Mouse (Mus musculus) liver, postnatal 0 days (tissue): ENCODE results near the gene Gm19684. TPM values are rescaled to one million over a fixed set of nuclear protein-coding genes. Genes with fewer than 3 reads are reported as not detected.
"Not testable (repeated sequence)": the region's sequence is repeated elsewhere in the genome, so short reads cannot be mapped to it uniquely, and the experiment has no call there.

Experiments used
- ATAC-seq: fragments of 200-750 bp; cut with Nextera tagmentation; 2 replicates; pipeline ENCODE4 v1.8.0; 2017; ENCODE audit warnings: mild to moderate bottlenecking, moderate library complexity
- DNase-seq: peaks from one replicate; pipeline ENCODE4 v3.0.0-alpha.2; 2016
- H3K27ac ChIP-seq: fragments of 300-500 bp; sonication (generic); 2 replicates; pipeline ENCODE4 v1.5.1; 2014; ENCODE audit warnings: antibody characterized with exemption, moderate library complexity, mild to moderate bottlenecking, low read depth
- H3K27me3 ChIP-seq: fragments of 300-500 bp; sonication (generic); 2 replicates; pipeline ENCODE4 v1.6.1; 2014; ENCODE audit warnings: low read length, control low read depth, mixed read lengths; ENCODE audit not compliant: insufficient read depth
- H3K36me3 ChIP-seq: fragments of 300-500 bp; sonication (generic); replicated peaks from 2 replicates; pipeline ENCODE4 v1.6.1; 2014; ENCODE audit warnings: mild to moderate bottlenecking, control low read depth, low read length, moderate library complexity, mixed read lengths; ENCODE audit not compliant: insufficient read depth
- H3K4me1 ChIP-seq: fragments of 300-500 bp; sonication (generic); 2 replicates; pipeline ENCODE4 v1.6.1; 2014; ENCODE audit warnings: antibody characterized with exemption, mild to moderate bottlenecking, control low read depth; ENCODE audit not compliant: insufficient read depth
- H3K4me2 ChIP-seq: fragments of 300-500 bp; sonication (generic); 2 replicates; pipeline ENCODE4 v1.6.1; 2014; ENCODE audit warnings: low read depth, mild to moderate bottlenecking, low read length, moderate library complexity, mixed read lengths
- H3K4me3 ChIP-seq: fragments of 300-500 bp; sonication (generic); 2 replicates; pipeline ENCODE4 v1.5.1; 2014; ENCODE audit warnings: low read depth, low read length
- H3K9ac ChIP-seq: fragments of 300-500 bp; sonication (generic); replicated peaks from 2 replicates; pipeline ENCODE4 v1.6.1; 2014; ENCODE audit warnings: mild to moderate bottlenecking, moderate library complexity
- H3K9me3 ChIP-seq: fragments of 300-500 bp; sonication (generic); 2 replicates; pipeline ENCODE4 v1.6.1; 2016; ENCODE audit warnings: mild to moderate bottlenecking, control low read depth, low read length, mixed read lengths
- CTCF ChIP-seq: sonication (generic); IDR thresholded peaks from 2 replicates; pipeline ENCODE4 v1.5.1; 2016; ENCODE audit warnings: antibody characterized with exemption, low read depth
- EP300 ChIP-seq: IDR thresholded peaks from 2 replicates; pipeline ENCODE4 v1.6.1; 2016; ENCODE audit warnings: antibody characterized with exemption, low read depth, mild to moderate bottlenecking
- WGBS: fragments of 180-500 bp; shearing (Covaris S2); extraction: QIAGEN DNeasy Blood & Tissue Kit; methylation state at CpG from one replicate; pipeline ENCODE4 v1.1.7; 2014; ENCODE audit not compliant: insufficient replicate concordance; 5-methylcytosine and 5-hydroxymethylcytosine counted together
- polyA plus RNA-seq: library from polyadenylated mRNA; unstranded; fragments of >200 nt; fragmentation: Nextera tagmentation; extraction: Ambion mirVana; gene quantifications from 2 replicates; pipeline ENCODE4 v1.2.1, GENCODE M21; 2015

Gene Gm19684
- not detected in 2 replicates for polyA plus RNA-seq

DNA sequence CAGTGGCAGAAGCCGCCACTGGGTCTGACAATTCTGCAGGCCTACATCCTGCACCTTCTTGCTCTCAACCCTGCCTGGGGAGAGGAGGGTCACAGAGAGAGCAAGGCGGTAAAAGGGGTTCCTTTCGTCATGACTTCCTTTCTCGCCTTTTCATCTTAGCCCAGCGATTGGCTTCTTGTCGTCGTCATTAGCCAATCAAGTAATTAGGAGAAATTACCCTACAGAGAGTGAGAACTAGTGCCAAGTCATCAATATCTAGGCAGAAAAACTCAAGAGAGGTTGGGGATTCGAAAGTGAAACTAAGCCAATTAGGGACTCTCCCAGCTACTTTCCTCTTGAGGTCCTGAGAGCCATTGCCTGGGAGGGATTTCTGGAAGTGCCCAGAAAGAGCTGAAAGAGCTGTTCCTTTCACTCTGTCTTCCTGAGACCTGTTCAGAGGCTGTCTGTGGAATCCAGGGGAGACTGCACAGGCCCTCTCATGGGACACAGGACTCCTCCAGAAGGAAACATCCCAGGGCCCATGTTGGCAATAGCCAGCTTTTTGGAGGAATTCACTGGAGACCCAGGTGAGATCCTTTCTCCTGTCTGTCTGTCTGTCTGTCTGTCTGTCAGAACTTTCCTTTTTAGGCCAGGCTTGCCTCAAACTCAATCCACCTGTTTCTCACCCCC lies at the start of gene Gm19684:
Gm19684 (plus strand) TSS at position 327 of the 669 bp plus-strand sequence.
- H3K4me1 ChIP-seq, H3K36me3 ChIP-seq, H3K9ac ChIP-seq, H3K27me3 ChIP-seq, H3K9me3 ChIP-seq, H3K27ac ChIP-seq: not testable (repeated sequence)
- DNase-seq: peak; percentile 43
- WGBS: 3% methylated on average over 8 of the region's 8 CpGs
- Histone ChIP-seq H3K4me2 (peak within 1 kb of the TSS; percentile 49), H3K4me3 (peak within 1 kb of the TSS; percentile 28)
- ATAC-seq: peak; percentile 91

DNA sequence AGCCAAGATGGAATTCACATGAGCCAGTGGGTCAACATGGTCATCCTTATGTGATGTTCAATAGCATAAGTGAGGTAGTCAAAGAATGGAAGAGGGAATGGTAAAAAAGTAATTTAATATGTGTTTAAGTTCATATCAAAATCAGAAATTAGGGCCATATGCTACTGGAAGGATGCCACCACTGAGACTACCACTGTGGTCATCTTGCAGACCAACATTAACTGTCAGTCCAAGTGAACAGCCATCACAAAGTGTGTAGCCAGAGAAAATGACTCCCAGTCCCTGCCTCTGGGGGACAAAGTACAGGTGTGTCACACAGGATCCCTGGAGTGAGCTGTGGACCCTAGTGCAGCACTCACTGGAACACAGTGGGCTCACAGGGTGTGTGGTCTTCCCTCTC lies 39.6 kb upstream of the Gm19684 start:
- not testable (repeated sequence) for H3K4me2 ChIP-seq

DNA sequence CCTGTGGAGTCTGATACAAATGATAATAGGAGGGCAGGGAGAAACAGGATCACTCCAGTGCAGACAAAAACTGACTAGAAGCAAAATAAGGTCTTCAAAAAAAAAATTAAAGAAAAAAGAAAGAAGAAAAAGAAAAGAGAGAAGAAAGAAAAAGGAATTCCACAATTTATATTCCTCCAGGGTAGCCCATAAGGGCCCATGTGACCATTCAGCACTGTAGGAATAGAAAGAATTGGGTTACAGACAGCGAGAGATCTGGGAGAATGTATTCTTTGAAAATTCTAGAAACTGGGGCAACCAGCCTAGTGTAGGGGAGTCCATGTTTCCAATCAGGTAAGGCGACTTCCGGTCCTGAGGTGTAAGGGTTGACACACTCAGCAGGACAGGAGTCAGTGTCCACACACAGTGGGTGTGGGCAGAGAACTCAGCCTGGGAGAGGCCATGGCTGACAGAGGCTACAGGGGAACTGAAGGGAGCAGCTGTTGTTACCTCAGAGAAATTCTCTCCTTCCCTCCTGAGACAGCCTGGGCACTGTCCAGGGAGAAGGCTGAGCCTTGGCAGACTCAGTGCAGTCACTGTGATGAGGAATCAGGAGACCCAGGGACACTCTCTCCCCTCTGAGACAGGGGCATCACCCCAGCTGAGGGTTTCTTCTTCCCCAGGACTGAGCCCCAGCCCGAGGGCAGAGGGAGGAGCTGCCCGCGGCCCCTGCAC lies 38.8 kb upstream of the Gm19684 start:
- Histone ChIP-seq H3K4me3 (peak overlapping the region; percentile 61), H3K4me2 (peak overlapping the region; percentile 87), H3K27me3 (peaks cover 21% of the 10 kb centered on the region)
- H3K36me3 ChIP-seq, ATAC-seq, H3K4me1 ChIP-seq, H3K27ac ChIP-seq, H3K9me3 ChIP-seq, H3K9ac ChIP-seq, DNase-seq: not testable (repeated sequence)
- 26% methylated on average over 5 of the region's 6 CpGs for WGBS

More for the DNA sequence above, 39.6 kb upstream of the Gm19684 start:
- not testable (repeated sequence) for H3K4me3 ChIP-seq, DNase-seq, H3K27ac ChIP-seq, H3K9ac ChIP-seq, H3K9me3 ChIP-seq, H3K36me3 ChIP-seq, ATAC-seq, H3K4me1 ChIP-seq
- H3K27me3 ChIP-seq: peaks cover 21% of the 10 kb centered on the region

DNA sequence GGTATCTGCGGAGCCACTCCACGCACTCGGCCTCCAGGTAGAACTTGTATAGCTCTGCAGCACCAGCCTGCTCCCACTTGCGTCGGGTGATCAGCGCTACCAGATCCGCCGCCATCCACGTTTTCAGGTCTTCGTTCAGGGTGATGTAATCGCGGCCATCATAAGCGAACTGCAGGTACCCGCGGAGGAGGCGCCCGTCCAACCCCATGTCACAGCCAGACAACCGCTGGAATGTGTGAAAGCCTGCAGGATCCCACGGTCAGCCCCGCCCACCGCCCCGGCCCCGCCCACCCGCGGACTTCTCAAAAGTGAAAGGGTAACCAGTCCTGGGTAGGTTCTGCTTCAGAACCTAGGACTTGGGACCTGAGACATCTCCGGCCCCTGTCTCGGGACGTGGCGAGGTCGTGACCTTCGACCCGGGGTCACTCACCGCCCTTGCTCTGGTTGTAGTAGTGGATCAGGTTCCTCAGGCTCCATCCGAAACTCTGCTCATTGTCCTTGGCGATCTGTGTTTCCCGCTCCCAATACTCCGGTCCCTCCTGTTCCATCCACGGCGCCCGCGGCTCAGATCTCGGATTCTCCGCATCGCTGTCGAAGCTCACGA lies 38.1 kb upstream of the Gm19684 start:
- peak; percentile 74 for ATAC-seq
- Histone ChIP-seq H3K4me3 (peak overlapping the region; percentile 61), H3K36me3 (no peaks in the 10 kb centered on the region), H3K4me1 (peaks cover 4% of the 10 kb centered on the region; the same call in 1 of the 2 replicates), H3K9me3 (no peaks in the 10 kb centered on the region), H3K4me2 (peak overlapping the region; percentile 87), H3K27ac (no peak overlapping the region), H3K27me3 (peaks cover 21% of the 10 kb centered on the region), H3K9ac (peak overlapping the region; percentile 55)
- 1% methylated on average over 46 of the region's 46 CpGs for WGBS
- TF ChIP-seq CTCF: no peak
- no peak for TF ChIP-seq EP300
- DNase-seq: peak; percentile 71

DNA sequence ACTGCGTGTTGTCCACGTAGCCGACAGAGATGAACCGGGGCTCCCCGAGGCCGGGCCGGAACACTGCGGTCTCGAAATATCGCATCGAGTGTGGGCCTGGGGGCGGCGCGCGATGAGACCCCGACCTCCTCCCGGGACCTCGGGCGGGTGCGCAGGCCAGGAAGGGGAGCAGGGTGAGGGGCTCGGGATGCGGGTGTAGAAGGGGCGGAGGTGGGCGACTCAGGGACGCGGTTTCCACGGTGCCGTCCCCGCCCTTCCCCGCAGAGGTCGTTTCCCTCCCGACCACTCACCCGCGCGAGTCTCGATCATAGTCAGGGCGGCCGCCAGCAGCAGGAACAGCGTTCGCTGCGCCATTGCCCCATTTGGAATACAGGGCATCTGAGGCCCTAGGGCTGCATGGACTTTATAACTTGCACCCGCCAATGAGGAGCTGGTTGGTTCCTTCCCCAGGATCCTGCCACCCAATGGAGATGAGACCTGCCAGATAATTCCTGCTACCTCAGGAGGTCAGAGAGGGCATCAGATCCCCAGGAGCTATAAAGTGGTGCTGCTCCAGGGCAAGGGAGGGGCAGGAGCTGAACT lies 37.5 kb upstream of the Gm19684 start:
- peak; percentile 36; the same call in 1 of the 2 replicates for ATAC-seq
- H3K36me3 ChIP-seq: no peaks in the 10 kb centered on the region
- TF ChIP-seq EP300 (no peak), CTCF (no peak)
- H3K4me3 ChIP-seq: peak overlapping the region; percentile 61
- WGBS: under 1% methylated on average over 40 of the region's 42 CpGs
- peaks cover 4% of the 10 kb centered on the region; the same call in 1 of the 2 replicates for H3K4me1 ChIP-seq
- peaks cover 21% of the 10 kb centered on the region for H3K27me3 ChIP-seq
- DNase-seq: peak; percentile 18
- peak overlapping the region; percentile 55 for H3K9ac ChIP-seq
- no peak overlapping the region for H3K27ac ChIP-seq
- peak overlapping the region; percentile 87 for H3K4me2 ChIP-seq
- H3K9me3 ChIP-seq: no peaks in the 10 kb centered on the region

DNA sequence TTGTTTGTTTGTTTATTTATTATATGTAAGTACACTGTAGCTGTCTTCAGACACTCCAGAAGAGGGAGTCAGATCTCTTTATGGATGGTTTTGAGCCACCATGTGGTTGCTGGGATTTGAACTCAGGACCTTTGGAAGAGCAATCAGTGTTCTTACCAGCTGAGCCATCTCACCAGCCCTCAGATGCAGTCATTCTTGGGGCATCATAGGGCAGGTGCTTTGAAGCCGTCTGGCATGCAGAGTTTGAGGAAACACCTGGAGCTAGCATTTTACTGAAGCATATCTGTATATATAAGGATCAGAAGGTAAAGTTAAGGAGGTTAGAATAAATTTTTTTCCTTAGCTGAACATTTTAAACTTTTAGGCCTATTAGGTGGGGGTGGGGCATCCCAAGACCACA lies 35.5 kb upstream of the Gm19684 start:
- not testable (repeated sequence) for H3K9me3 ChIP-seq, DNase-seq, H3K4me3 ChIP-seq, H3K4me1 ChIP-seq, H3K4me2 ChIP-seq, H3K27ac ChIP-seq, H3K36me3 ChIP-seq, ATAC-seq, H3K9ac ChIP-seq
- 53% methylated on average over 1 of the region's 1 CpGs for WGBS
- peaks cover 21% of the 10 kb centered on the region for H3K27me3 ChIP-seq

DNA sequence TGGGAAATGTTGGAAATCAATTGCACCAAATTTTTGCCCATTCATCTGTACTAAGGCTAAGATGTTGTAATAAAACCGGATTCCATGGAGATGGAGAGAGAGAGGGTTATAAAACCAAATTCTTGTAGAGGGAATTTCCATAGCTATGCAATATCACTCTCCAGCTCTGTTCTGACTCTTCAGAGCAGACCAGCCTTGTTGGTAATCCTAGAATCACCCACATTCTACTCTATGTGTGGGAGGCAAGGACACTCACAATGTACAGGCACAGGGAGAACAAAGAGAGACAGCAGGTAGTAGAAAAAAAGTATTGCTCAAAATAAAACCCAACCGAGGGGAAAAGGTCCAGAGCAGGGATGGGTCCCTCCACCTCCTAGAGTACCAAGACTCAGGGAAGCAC lies 29.5 kb upstream of the Gm19684 start:
- H3K9ac ChIP-seq, H3K4me2 ChIP-seq: not testable (repeated sequence)
- no CpG with 5 or more reads among the region's 2 CpGs for WGBS

DNA sequence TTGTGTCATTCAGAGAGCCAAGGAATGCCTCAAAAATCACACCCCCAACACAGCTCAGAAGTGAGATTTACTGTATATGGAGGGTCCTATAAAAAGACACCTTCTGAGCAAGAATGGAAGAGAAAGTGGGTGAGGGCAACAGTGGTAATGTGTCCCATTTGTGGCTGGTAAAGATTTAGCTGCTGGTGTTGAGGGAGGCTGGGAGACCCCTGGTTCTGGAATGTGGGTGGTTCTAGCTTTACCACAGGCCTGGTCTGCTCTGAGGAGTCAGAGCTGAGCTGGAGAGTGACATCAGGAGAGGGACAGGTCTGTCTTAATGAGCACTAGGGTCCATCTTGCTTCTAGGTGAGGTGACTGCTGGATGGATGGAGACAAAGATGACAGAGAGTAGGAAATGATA lies 29.0 kb upstream of the Gm19684 start:
- not testable (repeated sequence) for H3K36me3 ChIP-seq, H3K9ac ChIP-seq, H3K27ac ChIP-seq, ATAC-seq, DNase-seq, H3K4me2 ChIP-seq, H3K9me3 ChIP-seq, H3K4me3 ChIP-seq, H3K4me1 ChIP-seq, H3K27me3 ChIP-seq

More for the DNA sequence above, 29.5 kb upstream of the Gm19684 start:
- H3K27me3 ChIP-seq, DNase-seq, ATAC-seq, H3K9me3 ChIP-seq, H3K27ac ChIP-seq, H3K36me3 ChIP-seq, H3K4me3 ChIP-seq, H3K4me1 ChIP-seq: not testable (repeated sequence)
